Mouse (Mus musculus) gastrocnemius, adult 8-10 months (tissue): Measurements from ENCODE around the gene Abcb1a. TPM values are rescaled to one million over a fixed set of nuclear protein-coding genes. Genes with fewer than 3 reads are reported as not detected.
"Not testable (repeated sequence)": the region's sequence is repeated elsewhere in the genome, so short reads cannot be mapped to it uniquely, and the experiment has no call there.

Experiments used
- DNase-seq, 2 experiments: peaks; one replicate each; pipeline ENCODE4 v3.0.0; 2022; ENCODE audit warnings: low spot score in 2 of 2
- total RNA-seq, 4 experiments: library from RNA; stranded (reverse); gene quantifications; 2 replicates each; pipeline ENCODE4 v1.2.4; 2022

Abcb1a gene
- total RNA-seq, 4 experiments from 2014 or later = 2.4 to 5.4 (median 4.5) TPM

- DNase-seq = no peak
Observed at GRCm38 (mm10) chr5:8727760-8728159, 67.9 kb downstream of the Abcb1a start.

- DNase-seq = no peak
Observed at GRCm38 (mm10) chr5:8732639-8733038, 72.8 kb downstream of the Abcb1a start.

DNA sequence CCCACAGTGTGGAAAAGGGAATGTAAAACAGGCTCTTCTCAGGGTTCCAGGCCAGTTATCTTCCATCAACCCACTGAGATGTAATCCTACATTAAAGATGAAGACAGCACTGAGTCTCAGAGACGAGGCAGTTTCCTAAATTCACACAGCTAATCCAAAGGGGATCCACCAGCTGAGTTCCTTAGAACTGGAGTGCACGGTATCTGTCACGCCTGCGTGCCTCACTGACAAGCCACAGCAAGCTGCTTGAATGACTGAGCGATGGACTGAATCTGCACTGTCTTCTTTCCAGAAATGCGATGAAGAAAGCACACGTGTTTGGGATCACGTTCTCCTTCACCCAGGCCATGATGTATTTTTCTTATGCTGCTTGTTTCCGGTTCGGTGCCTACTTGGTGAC is 73.4 kb downstream of the Abcb1a start:
- DNase-seq = not testable (repeated sequence)

DNA sequence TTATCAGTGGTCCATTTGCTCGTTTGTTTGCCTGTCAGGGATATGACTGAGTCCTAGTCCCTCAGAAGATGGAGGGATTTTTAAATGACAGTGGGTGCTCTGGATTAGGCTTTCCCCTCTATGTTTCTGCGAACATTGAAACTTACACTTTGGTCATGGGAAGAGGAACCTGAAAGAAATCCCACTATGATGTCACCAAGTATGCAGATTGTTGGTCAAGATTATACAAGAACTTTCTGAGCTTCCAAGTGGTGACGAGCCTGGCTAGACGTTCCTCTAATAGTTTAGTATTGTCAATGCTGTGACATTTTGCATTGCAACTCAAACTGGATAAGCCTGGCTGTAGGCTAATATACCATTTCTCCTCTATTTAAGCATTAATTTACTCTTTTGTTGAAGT is 76.5 kb downstream of the Abcb1a start:
- DNase-seq = no peak

DNA sequence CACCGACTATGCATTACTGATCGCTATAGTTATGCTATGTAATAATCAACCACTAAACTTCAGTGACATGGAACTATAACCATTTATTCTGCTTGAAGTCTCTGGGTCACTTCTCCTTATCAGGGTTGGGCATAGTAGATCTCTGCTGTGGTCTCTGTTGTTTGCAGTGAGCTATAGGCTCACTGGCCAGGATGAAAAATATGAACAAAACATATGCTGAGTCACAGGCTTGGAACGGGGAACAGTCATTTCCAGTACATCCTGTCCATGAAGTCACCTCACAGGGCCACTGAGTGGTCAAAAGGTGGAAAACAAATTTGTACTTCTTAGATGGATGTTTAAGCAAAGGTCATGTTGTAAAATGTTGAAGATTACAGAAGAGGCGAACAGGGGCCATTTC is 77.2 kb downstream of the Abcb1a start:
- DNase-seq = no peak

DNA sequence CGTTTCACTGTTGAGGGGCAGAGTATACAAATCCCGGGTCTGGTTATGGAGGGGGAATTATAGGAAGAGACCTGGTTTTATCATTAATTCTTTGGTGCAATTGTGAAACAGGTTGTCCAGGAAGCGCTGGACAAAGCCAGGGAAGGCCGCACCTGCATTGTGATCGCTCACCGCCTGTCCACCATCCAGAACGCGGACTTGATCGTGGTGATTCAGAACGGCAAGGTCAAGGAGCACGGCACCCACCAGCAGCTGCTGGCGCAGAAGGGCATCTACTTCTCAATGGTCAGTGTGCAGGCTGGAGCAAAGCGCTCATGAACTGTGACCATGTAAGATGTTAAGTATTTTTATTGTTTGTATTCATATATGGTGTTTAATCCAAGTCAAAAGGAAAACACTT is 87.4 kb downstream of the Abcb1a start:
- not testable (repeated sequence) for DNase-seq

GRCm38 (mm10) chr5:8772866-8773265 is 113.0 kb downstream of the Abcb1a start:
- DNase-seq = no peak

- no peak for DNase-seq
Observed at GRCm38 (mm10) chr5:8778311-8778710, 118.4 kb downstream of the Abcb1a start.

- DNase-seq = no peak
Observed at GRCm38 (mm10) chr5:8778751-8779150, 118.9 kb downstream of the Abcb1a start.

DNA sequence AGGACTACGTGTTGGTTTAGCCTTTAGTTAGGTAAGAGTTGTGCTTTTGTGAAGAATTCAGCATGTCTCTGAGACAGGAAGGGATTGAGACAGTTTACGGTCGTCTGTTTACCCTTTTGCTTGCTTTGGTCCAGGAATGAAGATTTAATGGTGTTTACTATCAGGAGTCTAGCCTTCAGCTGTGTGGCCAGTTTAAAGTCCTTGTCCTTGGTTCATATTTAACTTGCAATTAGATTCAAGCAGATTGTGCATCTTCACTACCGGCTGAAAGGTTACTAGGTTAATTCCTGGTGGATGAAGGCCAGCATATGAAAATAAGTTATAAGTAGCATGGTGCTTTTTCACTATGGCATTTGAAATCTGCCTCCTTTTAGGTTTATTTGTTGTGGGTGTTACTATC is 132.4 kb downstream of the Abcb1a start:
- no peak for DNase-seq

Other genes starting within 250 kb of the Abcb1a start
- under 1 TPM in 3 of 4 experiments, not detected in 1; 0.19 to 0.36 (median 0.22) TPM for gene Dbf4, start 237.4 kb upstream of the Abcb1a start, total RNA-seq
- 1 to 10 TPM; 3.1 to 3.3 (median 3.1) TPM for gene Slc25a40, start 237.2 kb upstream of the Abcb1a start, total RNA-seq
- under 1 TPM; 0.07 to 0.27 (median 0.16) TPM for gene Rundc3b, start 37.1 kb upstream of the Abcb1a start, total RNA-seq
- 1 to 10 TPM; 3.1 to 5.8 (median 4.8) TPM for gene Abcb1b, start 138.1 kb downstream of the Abcb1a start, total RNA-seq
- gene Abcb4, start 233.6 kb downstream of the Abcb1a start, total RNA-seq = 100 to 1,000 TPM in 1 of 4 experiments, 10 to 100 TPM in 3; 87.8 to 101 (median 94.9) TPM